Mouse (Mus musculus) bone marrow macrophage, adult 2 months (primary cell): ENCODE data around the gene Apoc2. TPM values are rescaled to one million over a fixed set of nuclear protein-coding genes. Genes with fewer than 3 reads are reported as not detected.

Source experiments
- H3K27ac ChIP-seq: 2 replicates; pipeline ENCODE4 v1.5.1; 2012; ENCODE audit warnings: low read depth, low read length; ENCODE audit not compliant: insufficient read depth
- H3K4me1 ChIP-seq: 2 replicates; pipeline ENCODE4 v1.6.1; 2012; ENCODE audit warnings: low read length; ENCODE audit not compliant: control insufficient read depth, insufficient read depth
- H3K4me3 ChIP-seq: 2 replicates; pipeline ENCODE4 v1.5.1; 2012; ENCODE audit warnings: mild to moderate bottlenecking, low read length, moderate library complexity; ENCODE audit not compliant: insufficient read depth
- CTCF ChIP-seq: IDR thresholded peaks from 2 replicates; pipeline ENCODE4 v1.5.1; 2012; ENCODE audit warnings: low read depth, mild to moderate bottlenecking, low read length, moderate library complexity
- POLR2A ChIP-seq: IDR thresholded peaks from 2 replicates; pipeline ENCODE4 v1.6.1; 2012; ENCODE audit warnings: mild to moderate bottlenecking, low read depth, low read length, borderline replicate concordance
- polyA plus RNA-seq: library from polyadenylated mRNA; stranded (reverse); fragments of >200 nt; gene quantifications from 2 replicates; pipeline ENCODE4 v1.2.4, GENCODE M21; 2012; ENCODE audit not compliant: missing spikeins, insufficient read depth, insufficient read length

Apoc2 gene
- polyA plus RNA-seq, 1 experiment = 56.2 TPM

- TF ChIP-seq CTCF = no peak
- TF ChIP-seq POLR2A = no peak
- no peak within 1 kb of the TSS for H3K27ac ChIP-seq
- no peak within 1 kb of the TSS for H3K4me3 ChIP-seq
- H3K4me1 ChIP-seq = peaks cover 39% of the 10 kb centered on the region
Measured at GRCm38 (mm10) chr7:19681202-19681694, 3.5 kb upstream of the Apoc2 start, which contains the start of the genes Gm44805 and Apoc4. Gm44805 (minus strand) TSS chr7:19681423. Apoc4 (minus strand) TSS chr7:19681479.

- TF ChIP-seq POLR2A = no peak
- no peak for TF ChIP-seq CTCF
- H3K4me3 ChIP-seq = no peak overlapping the region
- no peak overlapping the region for H3K27ac ChIP-seq
- H3K4me1 ChIP-seq = peaks cover 42% of the 10 kb centered on the region
Measured at GRCm38 (mm10) chr7:19680702-19681101, 3.0 kb upstream of the Apoc2 start.

GRCm38 (mm10) chr7:19678901-19679300 is 1.2 kb upstream of the Apoc2 start:
- peaks cover 37% of the 10 kb centered on the region for H3K4me1 ChIP-seq
- no peak overlapping the region for H3K4me3 ChIP-seq
- H3K27ac ChIP-seq = no peak overlapping the region
- no peak for TF ChIP-seq POLR2A
- TF ChIP-seq CTCF = no peak

GRCm38 (mm10) chr7:19676662-19677061 is 1.1 kb downstream of the Apoc2 start:
- peak overlapping the region; percentile 69 for H3K27ac ChIP-seq
- TF ChIP-seq CTCF = no peak
- no peak for TF ChIP-seq POLR2A

GRCm38 (mm10) chr7:19675824-19676223 is 1.9 kb downstream of the Apoc2 start:
- peak overlapping the region; percentile 69 for H3K27ac ChIP-seq
- TF ChIP-seq POLR2A (no peak), CTCF (no peak)

More at GRCm38 (mm10) chr7:19676662-19677061, 1.1 kb downstream of the Apoc2 start:
- Histone ChIP-seq H3K4me3 (no peak overlapping the region), H3K4me1 (peaks cover 33% of the 10 kb centered on the region)

GRCm38 (mm10) chr7:19673083-19673699 is 4.5 kb downstream of the Apoc2 start:
- TF ChIP-seq POLR2A = no peak
- TF ChIP-seq CTCF = no peak
- H3K27ac ChIP-seq = no peak overlapping the region
- H3K4me3 ChIP-seq = no peak overlapping the region

More at GRCm38 (mm10) chr7:19675824-19676223, 1.9 kb downstream of the Apoc2 start:
- no peak overlapping the region for H3K4me3 ChIP-seq
- peaks cover 30% of the 10 kb centered on the region for H3K4me1 ChIP-seq

GRCm38 (mm10) chr7:19671511-19671910 is 6.2 kb downstream of the Apoc2 start:
- Histone ChIP-seq H3K4me3 (no peak overlapping the region), H3K27ac (no peak overlapping the region), H3K4me1 (peaks cover 46% of the 10 kb centered on the region)
- TF ChIP-seq POLR2A = no peak
- no peak for TF ChIP-seq CTCF

More at GRCm38 (mm10) chr7:19673083-19673699, 4.5 kb downstream of the Apoc2 start:
- H3K4me1 ChIP-seq = peaks cover 43% of the 10 kb centered on the region

- H3K27ac ChIP-seq = peak overlapping the region; percentile 87
- no peak for TF ChIP-seq POLR2A
- peak; percentile 70 for TF ChIP-seq CTCF
- peak overlapping the region; percentile 33 for H3K4me3 ChIP-seq
- peaks cover 35% of the 10 kb centered on the region for H3K4me1 ChIP-seq
Measured at GRCm38 (mm10) chr7:19668947-19669721, 8.6 kb downstream of the Apoc2 start.

- Histone ChIP-seq H3K27ac (peak overlapping the region; percentile 95), H3K4me3 (peak overlapping the region; percentile 21), H3K4me1 (peaks cover 38% of the 10 kb centered on the region)
- TF ChIP-seq POLR2A (no peak), CTCF (no peak)
Measured at GRCm38 (mm10) chr7:19667434-19667833, 10.3 kb downstream of the Apoc2 start.

GRCm38 (mm10) chr7:19666750-19667149 is 11.0 kb downstream of the Apoc2 start:
- TF ChIP-seq CTCF (no peak), POLR2A (no peak)
- Histone ChIP-seq H3K4me3 (no peak overlapping the region), H3K27ac (peak overlapping the region; percentile 95), H3K4me1 (peaks cover 38% of the 10 kb centered on the region)
